Mouse (Mus musculus) myocyte (in vitro differentiated cells): ENCODE measurements around the gene Fars2.

Experiments
- CEBPB ChIP-seq: IDR thresholded peaks from 2 replicates; pipeline ENCODE4 v1.6.1; 2011; ENCODE audit warnings: mild to moderate bottlenecking, moderate library complexity; ENCODE audit not compliant: poor library complexity, insufficient read depth, severe bottlenecking
- MAX ChIP-seq: IDR thresholded peaks from one replicate; pipeline ENCODE4 v1.6.1; 2011; ENCODE audit warnings: low read depth, mild to moderate bottlenecking, control low read depth
- MYOD1 ChIP-seq, 3 experiments: IDR thresholded peaks; one replicate each; pipeline ENCODE4 v1.6.1; 2011; ENCODE audit warnings: control low read depth in 2 of 3, low read depth in 2 of 3, mild to moderate bottlenecking in 2 of 3, moderate library complexity in 1 of 3; ENCODE audit not compliant: insufficient read length in 2 of 3, control insufficient read depth in 1 of 3
- POLR2A ChIP-seq: IDR thresholded peaks from one replicate; pipeline ENCODE4 v1.6.1; 2011; ENCODE audit warnings: low read depth, mild to moderate bottlenecking, control low read depth, moderate library complexity; ENCODE audit not compliant: insufficient read length
- TCF12 ChIP-seq: IDR thresholded peaks from one replicate; pipeline ENCODE4 v1.6.1; 2011; ENCODE audit warnings: mild to moderate bottlenecking, control low read depth; ENCODE audit not compliant: poor library complexity, insufficient read depth, severe bottlenecking
- USF1 ChIP-seq: IDR thresholded peaks from one replicate; pipeline ENCODE4 v1.6.1; 2011; ENCODE audit warnings: low read depth, mild to moderate bottlenecking, control low read depth, moderate library complexity

- no peak for TF ChIP-seq POLR2A
- TF ChIP-seq USF1: no peak
- TF ChIP-seq MAX: no peak
- TF ChIP-seq MYOD1 (IDR thresholded peaks at IDR 0.05; ENCODE audit: control insufficient read depth in 1 of 3, insufficient read length in 2 of 3, low read depth in 2 of 3): no peak
- TF ChIP-seq TCF12: no peak
- no peak for TF ChIP-seq CEBPB
Measured at GRCm38 (mm10) chr13:36193484-36194113, 76.4 kb downstream of the Fars2 start.
